Mouse (Mus musculus): ENCODE measurements around the gene Slk. TPM values are rescaled to one million over a fixed set of nuclear protein-coding genes. Genes with fewer than 3 reads are reported as not detected.
"Not testable (repeated sequence)": the region's sequence is repeated elsewhere in the genome, so short reads cannot be mapped to it uniquely, and the experiment has no call there.

Slk gene
- total RNA-seq, 1 experiment from 2014 or later, result 167 TPM

GRCm38 (mm10) chr19:47565031-47565654 lies 14.3 kb upstream of the Slk start:
- no peak for ATAC-seq (ENCODE audit: extremely low read depth, insufficient number of reproducible peaks, low FRiP score, poor library complexity, severe bottlenecking)

GRCm38 (mm10) chr19:47565994-47566393 lies 13.5 kb upstream of the Slk start:
- ATAC-seq (ENCODE audit: extremely low read depth, insufficient number of reproducible peaks, low FRiP score, poor library complexity, severe bottlenecking), result no peak

- ATAC-seq (ENCODE audit: extremely low read depth, insufficient number of reproducible peaks, low FRiP score, poor library complexity, severe bottlenecking), result no peak
Observed at GRCm38 (mm10) chr19:47570042-47570441, 9.4 kb upstream of the Slk start.

- not testable (repeated sequence) for ATAC-seq (ENCODE audit: extremely low read depth, insufficient number of reproducible peaks, low FRiP score, poor library complexity, severe bottlenecking)
Observed at GRCm38 (mm10) chr19:47571981-47572380, 7.5 kb upstream of the Slk start.

GRCm38 (mm10) chr19:47573718-47574117 lies 5.8 kb upstream of the Slk start:
- no peak for ATAC-seq (ENCODE audit: extremely low read depth, insufficient number of reproducible peaks, low FRiP score, poor library complexity, severe bottlenecking)

GRCm38 (mm10) chr19:47578581-47579224 lies 775 bp upstream of the Slk start:
- ATAC-seq (ENCODE audit: extremely low read depth, insufficient number of reproducible peaks, low FRiP score, poor library complexity, severe bottlenecking), result no peak

- peak; percentile 19; the same call in 1 of the 2 replicates for ATAC-seq (ENCODE audit: extremely low read depth, insufficient number of reproducible peaks, low FRiP score, poor library complexity, severe bottlenecking)
Observed at GRCm38 (mm10) chr19:47579788-47580631, 532 bp downstream of the Slk start.

GRCm38 (mm10) chr19:47585772-47586171 lies 6.3 kb downstream of the Slk start:
- no peak for ATAC-seq (ENCODE audit: extremely low read depth, insufficient number of reproducible peaks, low FRiP score, poor library complexity, severe bottlenecking)

GRCm38 (mm10) chr19:47587009-47587408 lies 7.5 kb downstream of the Slk start:
- no peak for ATAC-seq (ENCODE audit: extremely low read depth, insufficient number of reproducible peaks, low FRiP score, poor library complexity, severe bottlenecking)

- no peak for ATAC-seq (ENCODE audit: extremely low read depth, insufficient number of reproducible peaks, low FRiP score, poor library complexity, severe bottlenecking)
Observed at GRCm38 (mm10) chr19:47608513-47608912, 29.0 kb downstream of the Slk start.

GRCm38 (mm10) chr19:47613442-47613841 lies 34.0 kb downstream of the Slk start:
- ATAC-seq (ENCODE audit: extremely low read depth, insufficient number of reproducible peaks, low FRiP score, poor library complexity, severe bottlenecking), result no peak

GRCm38 (mm10) chr19:47621478-47621877 lies 42.0 kb downstream of the Slk start:
- no peak for ATAC-seq (ENCODE audit: extremely low read depth, insufficient number of reproducible peaks, low FRiP score, poor library complexity, severe bottlenecking)

GRCm38 (mm10) chr19:47624940-47625711 lies 45.6 kb downstream of the Slk start:
- ATAC-seq (ENCODE audit: extremely low read depth, insufficient number of reproducible peaks, low FRiP score, poor library complexity, severe bottlenecking), result no peak

GRCm38 (mm10) chr19:47627450-47627849 lies 48.0 kb downstream of the Slk start:
- no peak for ATAC-seq (ENCODE audit: extremely low read depth, insufficient number of reproducible peaks, low FRiP score, poor library complexity, severe bottlenecking)

GRCm38 (mm10) chr19:47629068-47629467 lies 49.6 kb downstream of the Slk start:
- no peak for ATAC-seq (ENCODE audit: extremely low read depth, insufficient number of reproducible peaks, low FRiP score, poor library complexity, severe bottlenecking)

- no peak for ATAC-seq (ENCODE audit: extremely low read depth, insufficient number of reproducible peaks, low FRiP score, poor library complexity, severe bottlenecking)
Observed at GRCm38 (mm10) chr19:47630381-47630780, 50.9 kb downstream of the Slk start.

GRCm38 (mm10) chr19:47631799-47632198 lies 52.3 kb downstream of the Slk start:
- ATAC-seq (ENCODE audit: extremely low read depth, insufficient number of reproducible peaks, low FRiP score, poor library complexity, severe bottlenecking), result no peak

- ATAC-seq (ENCODE audit: extremely low read depth, insufficient number of reproducible peaks, low FRiP score, poor library complexity, severe bottlenecking), result no peak
Observed at GRCm38 (mm10) chr19:47635380-47635779, 55.9 kb downstream of the Slk start.

GRCm38 (mm10) chr19:47643910-47644309 lies 64.4 kb downstream of the Slk start:
- no peak for ATAC-seq (ENCODE audit: extremely low read depth, insufficient number of reproducible peaks, low FRiP score, poor library complexity, severe bottlenecking)
